Mouse (Mus musculus) hindbrain, embryonic 15.5 days (tissue): ENCODE results near the gene Phf3. TPM values are rescaled to one million over a fixed set of nuclear protein-coding genes. Genes with fewer than 3 reads are reported as not detected.
"Not testable (repeated sequence)": the region's sequence is repeated elsewhere in the genome, so short reads cannot be mapped to it uniquely, and the experiment has no call there.

Source experiments
- ATAC-seq: fragments of 200-750 bp; cut with Nextera tagmentation; 2 replicates; pipeline ENCODE4 v1.8.0; 2017; ENCODE audit warnings: low read depth, moderate number of reproducible peaks, moderate TSS enrichment; ENCODE audit not compliant: low FRiP score
- H3K27ac ChIP-seq: fragments of 300-500 bp; sonication (generic); replicated peaks from 2 replicates; pipeline ENCODE4 v1.5.1; 2015; ENCODE audit warnings: mild to moderate bottlenecking, inconsistent platforms
- H3K27me3 ChIP-seq: fragments of 300-500 bp; sonication (generic); 2 replicates; pipeline ENCODE4 v1.6.1; 2015; ENCODE audit warnings: control low read depth, inconsistent platforms
- H3K36me3 ChIP-seq: fragments of 300-500 bp; sonication (generic); 2 replicates; pipeline ENCODE4 v1.6.1; 2015; ENCODE audit warnings: control low read depth, inconsistent platforms
- H3K4me1 ChIP-seq: fragments of 300-500 bp; sonication (generic); replicated peaks from 2 replicates; pipeline ENCODE4 v1.6.1; 2015; ENCODE audit warnings: control low read depth, inconsistent platforms
- H3K4me2 ChIP-seq: fragments of 300-500 bp; sonication (generic); 2 replicates; pipeline ENCODE4 v1.6.1; 2015; ENCODE audit warnings: moderate library complexity, mild to moderate bottlenecking, inconsistent platforms
- H3K4me3 ChIP-seq: fragments of 300-500 bp; sonication (generic); 2 replicates; pipeline ENCODE4 v1.5.1; 2015; ENCODE audit warnings: mild to moderate bottlenecking, inconsistent platforms
- H3K9ac ChIP-seq: fragments of 300-500 bp; sonication (generic); 2 replicates; pipeline ENCODE4 v1.6.1; 2015; ENCODE audit warnings: inconsistent platforms
- H3K9me3 ChIP-seq: fragments of 300-500 bp; sonication (generic); 2 replicates; pipeline ENCODE4 v1.6.1; 2016; ENCODE audit warnings: control low read depth, inconsistent platforms
- WGBS: fragments of 180-500 bp; shearing (Covaris S2); methylation state at CpG from one replicate; pipeline ENCODE4 v1.1.7; 2015; 5-methylcytosine and 5-hydroxymethylcytosine counted together
- polyA plus RNA-seq: library from polyadenylated mRNA; unstranded; fragments of >200 nt; fragmentation: Nextera tagmentation; extraction: Ambion mirVana; gene quantifications from 2 replicates; pipeline ENCODE4 v1.2.1, GENCODE M21; 2015

The Phf3 gene
- polyA plus RNA-seq, 1 experiment from 2014 or later, result 34.9 TPM

DNA sequence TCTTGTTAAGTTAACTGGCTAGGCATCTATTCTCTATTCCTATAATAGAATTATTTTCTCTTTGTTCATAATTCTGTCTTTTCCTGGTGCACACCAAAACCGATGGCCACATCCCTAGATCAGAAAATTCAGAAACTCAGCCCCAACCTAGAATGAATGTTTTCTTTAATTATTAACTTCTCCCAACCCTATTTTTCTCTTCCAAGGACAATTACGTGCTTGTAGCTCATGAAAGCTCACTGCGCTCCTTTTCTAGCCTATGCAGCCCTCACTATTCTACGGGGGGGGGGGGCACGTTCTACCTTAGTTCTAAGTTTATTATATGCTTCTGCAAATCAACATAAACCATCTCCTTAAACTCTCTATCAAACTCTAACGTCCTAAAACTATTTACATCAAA lies 90.0 kb downstream of the Phf3 start:
- Histone ChIP-seq H3K9ac (no peak overlapping the region), H3K9me3 (no peaks in the 10 kb centered on the region), H3K27me3 (no peaks in the 10 kb centered on the region), H3K4me1 (no peaks in the 10 kb centered on the region), H3K36me3 (no peaks in the 10 kb centered on the region), H3K27ac (no peak overlapping the region), H3K4me2 (no peak overlapping the region), H3K4me3 (no peak overlapping the region)
- 78% methylated on average over 6 of the region's 6 CpGs for WGBS
- ATAC-seq, result no peak

- no peak for ATAC-seq
- no peaks in the 10 kb centered on the region for H3K9me3 ChIP-seq
- no peak overlapping the region for H3K9ac ChIP-seq
- WGBS, result 48% methylated on average over 6 of the region's 6 CpGs
- no peak overlapping the region for H3K4me3 ChIP-seq
- no peaks in the 10 kb centered on the region for H3K4me1 ChIP-seq
- no peaks in the 10 kb centered on the region for H3K36me3 ChIP-seq
- no peak overlapping the region for H3K27ac ChIP-seq
- no peaks in the 10 kb centered on the region for H3K27me3 ChIP-seq
- H3K4me2 ChIP-seq, result no peak overlapping the region
Measured at GRCm38 (mm10) chr1:30780293-30780692, 93.4 kb downstream of the Phf3 start.

- Histone ChIP-seq H3K4me1 (no peaks in the 10 kb centered on the region), H3K27ac (no peak overlapping the region), H3K36me3 (no peaks in the 10 kb centered on the region), H3K27me3 (no peaks in the 10 kb centered on the region), H3K9me3 (no peaks in the 10 kb centered on the region), H3K4me3 (no peak overlapping the region), H3K4me2 (no peak overlapping the region), H3K9ac (no peak overlapping the region)
- no peak for ATAC-seq
- 86% methylated on average over 3 of the region's 3 CpGs for WGBS
Measured at GRCm38 (mm10) chr1:30779562-30779961, 94.2 kb downstream of the Phf3 start.

DNA sequence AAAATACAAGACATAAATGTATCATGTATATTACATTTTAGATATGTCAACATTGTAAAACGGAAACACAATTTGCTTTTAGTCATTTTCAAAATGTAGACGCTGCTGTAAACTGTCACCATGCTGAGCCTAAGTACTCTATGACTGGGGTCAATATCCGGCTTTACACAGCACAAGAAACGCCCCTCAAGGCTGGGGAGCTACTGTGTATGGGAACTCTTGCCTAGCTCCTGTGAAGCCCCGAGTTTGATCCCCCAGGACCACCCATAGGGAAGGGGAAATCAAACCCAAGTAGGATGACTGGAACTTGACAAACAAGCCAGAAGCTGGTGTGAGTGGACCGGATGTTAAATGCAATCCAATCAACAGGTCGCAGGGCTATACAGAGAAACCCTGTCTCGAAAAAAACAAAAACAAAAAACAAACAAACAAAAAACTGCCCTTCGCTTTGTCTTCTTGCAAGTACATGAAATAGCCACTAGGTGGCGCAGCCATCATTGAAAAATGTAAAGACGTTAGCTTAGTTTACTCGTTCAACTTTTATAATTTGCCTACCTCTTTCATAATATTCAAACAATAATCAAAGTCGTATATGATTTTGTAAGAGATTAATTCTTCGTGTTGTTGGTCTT lies 95.2 kb downstream of the Phf3 start:
- no peak; the same call in 1 of the 2 replicates for ATAC-seq

DNA sequence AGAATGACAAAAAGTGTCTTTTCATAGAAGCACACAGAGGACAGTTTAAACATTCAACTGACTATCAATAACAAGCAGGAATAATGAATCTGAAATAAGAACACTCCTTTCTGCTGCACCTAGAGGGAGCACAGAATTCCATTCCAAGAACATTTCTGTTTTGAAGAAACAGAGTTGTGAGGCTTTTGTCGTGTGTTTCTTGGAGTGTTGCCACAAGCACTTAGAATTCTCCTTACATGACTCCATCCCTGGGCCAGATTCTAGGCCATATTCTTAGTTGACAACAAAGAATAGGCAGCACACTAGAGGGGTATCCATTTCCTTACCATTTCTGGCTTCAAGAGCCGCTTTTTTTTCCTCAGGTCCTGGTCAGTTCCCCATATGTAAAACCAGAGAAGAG lies 97.5 kb downstream of the Phf3 start:
- no peak overlapping the region for H3K9ac ChIP-seq
- H3K36me3 ChIP-seq, result no peaks in the 10 kb centered on the region
- H3K4me3 ChIP-seq, result no peak overlapping the region
- no peaks in the 10 kb centered on the region for H3K9me3 ChIP-seq
- ATAC-seq, result no peak
- H3K4me2 ChIP-seq, result no peak overlapping the region
- no peak overlapping the region for H3K27ac ChIP-seq
- H3K27me3 ChIP-seq, result no peaks in the 10 kb centered on the region
- WGBS, result 68% methylated on average over 2 of the region's 2 CpGs
- no peaks in the 10 kb centered on the region for H3K4me1 ChIP-seq

More for the DNA sequence above, 95.2 kb downstream of the Phf3 start:
- WGBS, result 21% methylated on average over 14 of the region's 14 CpGs
- no peak overlapping the region for H3K9ac ChIP-seq
- no peak overlapping the region for H3K4me3 ChIP-seq
- H3K27me3 ChIP-seq, result no peaks in the 10 kb centered on the region
- peak overlapping the region; percentile 42 for H3K4me2 ChIP-seq
- H3K36me3 ChIP-seq, result no peaks in the 10 kb centered on the region
- H3K27ac ChIP-seq, result no peak overlapping the region
- H3K4me1 ChIP-seq, result no peaks in the 10 kb centered on the region
- H3K9me3 ChIP-seq, result no peaks in the 10 kb centered on the region

DNA sequence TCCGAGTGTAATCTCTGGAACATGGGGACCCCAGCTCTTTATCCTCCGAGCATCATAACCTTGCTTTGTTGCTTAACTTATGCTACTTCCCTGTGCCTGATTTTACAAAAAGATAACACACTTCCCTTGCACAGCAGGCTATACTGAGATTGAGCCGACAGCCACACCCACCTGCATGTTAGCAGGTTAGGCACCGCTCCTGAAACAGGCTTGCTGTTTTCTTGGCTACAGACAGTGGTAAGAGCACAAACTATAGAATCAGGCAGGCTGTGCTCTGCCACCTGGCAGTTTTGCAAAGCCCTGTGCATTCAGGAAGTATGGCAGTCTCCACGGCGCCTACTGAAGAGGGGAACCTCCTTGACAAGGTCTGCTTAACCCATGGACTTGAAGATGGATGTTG lies 100.1 kb downstream of the Phf3 start:
- no peak for ATAC-seq
- H3K9me3 ChIP-seq, result no peaks in the 10 kb centered on the region
- no peak overlapping the region for H3K9ac ChIP-seq
- H3K4me1 ChIP-seq, result no peaks in the 10 kb centered on the region
- H3K36me3 ChIP-seq, result no peaks in the 10 kb centered on the region
- no peaks in the 10 kb centered on the region for H3K27me3 ChIP-seq
- H3K4me2 ChIP-seq, result no peak overlapping the region
- no peak overlapping the region for H3K4me3 ChIP-seq
- H3K27ac ChIP-seq, result no peak overlapping the region
- 87% methylated on average over 6 of the region's 6 CpGs for WGBS

GRCm38 (mm10) chr1:30772851-30773250 lies 100.9 kb downstream of the Phf3 start:
- Histone ChIP-seq H3K4me1 (no peaks in the 10 kb centered on the region), H3K4me3 (no peak overlapping the region), H3K9ac (no peak overlapping the region), H3K9me3 (no peaks in the 10 kb centered on the region), H3K27ac (no peak overlapping the region), H3K36me3 (no peaks in the 10 kb centered on the region), H3K27me3 (no peaks in the 10 kb centered on the region), H3K4me2 (no peak overlapping the region)
- 85% methylated on average over 7 of the region's 7 CpGs for WGBS
- no peak for ATAC-seq

- no peak overlapping the region for H3K9ac ChIP-seq
- 76% methylated on average over 6 of the region's 6 CpGs for WGBS
- no peak overlapping the region for H3K4me3 ChIP-seq
- ATAC-seq, result no peak
- H3K4me1 ChIP-seq, result no peaks in the 10 kb centered on the region
- no peaks in the 10 kb centered on the region for H3K9me3 ChIP-seq
- H3K27me3 ChIP-seq, result no peaks in the 10 kb centered on the region
- no peak overlapping the region for H3K27ac ChIP-seq
- H3K4me2 ChIP-seq, result no peak overlapping the region
- H3K36me3 ChIP-seq, result no peaks in the 10 kb centered on the region
Measured at GRCm38 (mm10) chr1:30771772-30772171, 101.9 kb downstream of the Phf3 start.

DNA sequence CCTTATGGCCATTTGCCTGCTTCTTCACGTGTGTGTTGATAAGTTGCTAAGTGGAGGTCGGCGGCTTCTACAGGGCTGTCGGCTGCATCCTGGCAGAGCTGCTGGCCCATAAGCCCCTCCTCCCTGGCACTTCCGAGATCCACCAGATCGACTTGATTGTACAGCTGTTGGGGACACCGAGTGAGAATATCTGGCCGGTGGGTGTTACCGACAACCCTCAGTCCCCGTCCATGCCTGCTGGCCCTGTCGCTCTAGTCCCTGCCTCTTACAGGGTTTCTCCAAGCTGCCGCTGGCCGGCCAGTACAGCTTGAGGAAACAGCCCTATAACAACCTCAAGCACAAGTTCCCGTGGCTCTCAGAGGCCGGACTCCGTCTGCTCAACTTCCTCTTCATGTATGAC lies 103.1 kb downstream of the Phf3 start:
- not testable (repeated sequence) for H3K36me3 ChIP-seq, H3K27me3 ChIP-seq, H3K4me3 ChIP-seq, H3K9me3 ChIP-seq, ATAC-seq, H3K4me2 ChIP-seq, H3K4me1 ChIP-seq, H3K9ac ChIP-seq, H3K27ac ChIP-seq
- WGBS, result 92% methylated on average over 13 of the region's 16 CpGs

DNA sequence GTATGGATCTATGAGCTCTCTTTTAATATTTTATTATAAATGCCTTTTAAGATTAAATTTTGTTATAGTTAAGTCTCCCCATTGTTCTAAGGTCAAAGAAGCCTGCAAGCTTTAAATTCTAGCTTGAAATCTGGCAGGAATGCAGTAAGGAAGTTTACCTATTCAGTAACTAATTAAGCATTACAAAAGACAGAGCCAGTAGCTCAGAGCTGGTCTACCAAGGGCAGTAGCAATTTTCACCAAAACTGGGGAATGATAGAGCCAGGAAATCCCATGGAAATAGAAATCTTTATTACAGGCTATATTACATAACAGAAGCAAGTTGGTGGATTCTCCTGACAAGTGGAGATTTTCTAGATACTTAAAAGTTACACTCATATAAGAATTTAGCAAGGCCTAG lies 116.9 kb downstream of the Phf3 start:
- no peak for ATAC-seq
- H3K27ac ChIP-seq, result no peak overlapping the region
- H3K36me3 ChIP-seq, result no peaks in the 10 kb centered on the region

GRCm38 (mm10) chr1:30755453-30756224 lies 118.1 kb downstream of the Phf3 start:
- Histone ChIP-seq H3K4me3 (no peak overlapping the region), H3K27ac (no peak overlapping the region), H3K4me2 (no peak overlapping the region), H3K9ac (no peak overlapping the region), H3K4me1 (peaks cover 7% of the 10 kb centered on the region; the same call in 1 of the 2 replicates), H3K9me3 (no peaks in the 10 kb centered on the region), H3K27me3 (no peaks in the 10 kb centered on the region), H3K36me3 (no peaks in the 10 kb centered on the region)
- no peak for ATAC-seq
- 73% methylated on average over 3 of the region's 3 CpGs for WGBS

More for the DNA sequence above, 116.9 kb downstream of the Phf3 start:
- no peak overlapping the region for H3K9ac ChIP-seq
- no peaks in the 10 kb centered on the region for H3K9me3 ChIP-seq
- no peak overlapping the region for H3K4me3 ChIP-seq
- H3K4me1 ChIP-seq, result peaks cover 3% of the 10 kb centered on the region; the same call in 1 of the 2 replicates
- no peak overlapping the region for H3K4me2 ChIP-seq
- no peaks in the 10 kb centered on the region for H3K27me3 ChIP-seq
